Mouse (Mus musculus) forebrain, embryonic 14.5 days (tissue): ENCODE measurements at regions not wholly inside any gene's neighbourhood (a gene's known extent, or its start where the extent isn't known, plus 50 kb on each side); places are given as distances from the start of the nearest gene placed in this dataset.

Source experiments
- ATAC-seq: fragments of 200-750 bp; cut with Nextera tagmentation; 2 replicates; pipeline ENCODE4 v1.8.0; 2017; ENCODE audit warnings: mild to moderate bottlenecking, moderate library complexity
- DNase-seq: peaks from one replicate; pipeline ENCODE4 v3.0.0-alpha.2; 2015; ENCODE audit warnings: low spot score
- H3K27ac ChIP-seq: fragments of 300-500 bp; sonication (generic); 2 replicates; pipeline ENCODE4 v1.5.1; 2014; ENCODE audit warnings: low read depth, mild to moderate bottlenecking, control low read depth, low read length, moderate library complexity
- H3K27me3 ChIP-seq: fragments of 300-500 bp; sonication (generic); replicated peaks from 2 replicates; pipeline ENCODE4 v1.6.1; 2014; ENCODE audit warnings: low read length, control low read depth, mixed read lengths; ENCODE audit not compliant: control insufficient read depth, insufficient read depth
- H3K36me3 ChIP-seq: fragments of 300-500 bp; sonication (generic); 2 replicates; pipeline ENCODE4 v1.6.1; 2014; ENCODE audit warnings: low read length, control low read depth; ENCODE audit not compliant: control insufficient read depth, insufficient read depth
- H3K4me1 ChIP-seq: fragments of 300-500 bp; sonication (generic); 2 replicates; pipeline ENCODE4 v1.6.1; 2014; ENCODE audit warnings: antibody characterized with exemption, low read length, control low read depth; ENCODE audit not compliant: control insufficient read depth, insufficient read depth
- H3K4me2 ChIP-seq: fragments of 300-500 bp; sonication (generic); 2 replicates; pipeline ENCODE4 v1.6.1; 2014; ENCODE audit warnings: mild to moderate bottlenecking, control low read depth, low read length
- H3K4me3 ChIP-seq: fragments of 300-500 bp; sonication (generic); 2 replicates; pipeline ENCODE4 v1.5.1; 2014; ENCODE audit warnings: low read depth, low read length, control low read depth
- H3K9ac ChIP-seq: fragments of 300-500 bp; sonication (generic); 2 replicates; pipeline ENCODE4 v1.6.1; 2014; ENCODE audit warnings: mild to moderate bottlenecking, low read length, control low read depth, moderate library complexity
- H3K9me3 ChIP-seq: fragments of 300-500 bp; sonication (generic); replicated peaks from 2 replicates; pipeline ENCODE4 v1.6.1; 2016; ENCODE audit warnings: low read length, control low read depth, mixed read lengths; ENCODE audit not compliant: control insufficient read depth
- WGBS: fragments of 180-500 bp; shearing (Covaris S2); extraction: QIAGEN DNeasy Blood & Tissue Kit; methylation state at CpG from one replicate; pipeline ENCODE4 v1.1.7; 2014; 5-methylcytosine and 5-hydroxymethylcytosine counted together

GRCm38 (mm10) chr3:41213533-41213932 lies 130.7 kb upstream of the Pgrmc2 start:
- Histone ChIP-seq H3K9ac (no peak overlapping the region), H3K9me3 (no peaks in the 10 kb centered on the region), H3K4me1 (no peaks in the 10 kb centered on the region), H3K4me3 (no peak overlapping the region), H3K36me3 (no peaks in the 10 kb centered on the region), H3K27ac (no peak overlapping the region), H3K4me2 (no peak overlapping the region), H3K27me3 (no peaks in the 10 kb centered on the region)
- DNase-seq (no peak), ATAC-seq (no peak)
- 90% methylated on average over 2 of the region's 2 CpGs for WGBS

GRCm38 (mm10) chr3:41210333-41210732 lies 127.5 kb upstream of the Pgrmc2 start:
- ATAC-seq (peak; percentile 23; the same call in 1 of the 2 replicates), DNase-seq (peak; percentile 28)
- 44% methylated on average over 7 of the region's 7 CpGs for WGBS
- H3K27me3 ChIP-seq = no peaks in the 10 kb centered on the region
- H3K9ac ChIP-seq = no peak overlapping the region
- H3K9me3 ChIP-seq = no peaks in the 10 kb centered on the region
- H3K4me2 ChIP-seq = no peak overlapping the region
- no peak overlapping the region for H3K4me3 ChIP-seq
- no peaks in the 10 kb centered on the region for H3K4me1 ChIP-seq
- no peaks in the 10 kb centered on the region for H3K36me3 ChIP-seq
- H3K27ac ChIP-seq = no peak overlapping the region

DNA sequence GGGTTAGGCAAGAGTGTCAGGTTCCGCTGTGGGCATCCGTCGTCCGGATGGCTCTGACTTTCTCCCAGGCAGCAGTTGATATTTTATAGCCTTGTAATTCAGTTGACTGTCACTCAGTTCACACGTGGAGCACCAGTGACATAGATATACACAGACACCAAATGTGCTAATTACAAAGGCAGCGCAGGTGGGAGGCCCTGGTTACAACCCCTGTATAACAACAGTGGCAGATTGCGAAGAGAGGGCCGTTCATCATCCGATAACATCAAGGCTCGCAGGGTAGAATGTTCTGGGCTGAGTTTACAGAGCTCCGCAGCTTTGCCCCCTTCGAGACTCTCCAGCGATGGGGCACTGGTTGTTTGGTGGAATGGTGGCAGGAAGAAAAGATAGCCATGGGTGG lies 120.0 kb upstream of the Pgrmc2 start:
- H3K27me3 ChIP-seq = no peaks in the 10 kb centered on the region
- H3K4me3 ChIP-seq = no peak overlapping the region
- ATAC-seq (no peak), DNase-seq (no peak)
- peaks cover 4% of the 10 kb centered on the region; the same call in 1 of the 2 replicates for H3K4me1 ChIP-seq
- H3K9me3 ChIP-seq = no peaks in the 10 kb centered on the region
- H3K36me3 ChIP-seq = no peaks in the 10 kb centered on the region
- H3K4me2 ChIP-seq = no peak overlapping the region
- WGBS = 80% methylated on average over 13 of the region's 13 CpGs
- no peak overlapping the region for H3K9ac ChIP-seq
- no peak overlapping the region for H3K27ac ChIP-seq

GRCm38 (mm10) chr3:41201782-41202181 lies 118.9 kb upstream of the Pgrmc2 start:
- 32% methylated on average over 4 of the region's 4 CpGs for WGBS
- no peaks in the 10 kb centered on the region for H3K9me3 ChIP-seq
- H3K4me1 ChIP-seq = peaks cover 4% of the 10 kb centered on the region; the same call in 1 of the 2 replicates
- ATAC-seq (no peak), DNase-seq (no peak)
- H3K36me3 ChIP-seq = no peaks in the 10 kb centered on the region
- no peaks in the 10 kb centered on the region for H3K27me3 ChIP-seq
- H3K9ac ChIP-seq = no peak overlapping the region
- H3K4me2 ChIP-seq = no peak overlapping the region
- H3K4me3 ChIP-seq = no peak overlapping the region
- H3K27ac ChIP-seq = no peak overlapping the region

DNA sequence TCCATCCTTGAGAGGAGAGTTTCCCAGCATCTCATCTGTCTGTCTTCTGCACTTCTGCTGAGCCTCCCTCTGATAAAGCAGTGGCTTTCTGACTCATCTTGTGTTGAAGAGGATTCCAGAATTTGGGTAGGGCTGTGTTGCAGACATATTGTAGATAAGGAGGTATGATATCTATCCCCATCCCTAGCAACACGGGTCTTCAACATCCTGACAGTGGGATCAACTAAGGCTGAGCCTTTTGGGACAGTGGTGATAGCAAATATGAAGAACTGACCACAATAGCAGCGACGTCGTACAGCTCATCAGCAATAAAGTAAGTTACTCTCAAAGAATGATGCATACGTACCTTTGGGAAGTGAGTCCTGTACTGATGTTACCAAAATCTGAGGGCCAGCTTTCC lies 117.2 kb upstream of the Pgrmc2 start:
- Histone ChIP-seq H3K4me3 (no peak overlapping the region), H3K27ac (no peak overlapping the region), H3K4me2 (no peak overlapping the region), H3K9ac (no peak overlapping the region), H3K9me3 (no peaks in the 10 kb centered on the region), H3K4me1 (peaks cover 10% of the 10 kb centered on the region), H3K36me3 (no peaks in the 10 kb centered on the region), H3K27me3 (no peaks in the 10 kb centered on the region)
- ATAC-seq (no peak), DNase-seq (no peak)
- 87% methylated on average over 5 of the region's 5 CpGs for WGBS

- Histone ChIP-seq H3K4me3 (no peak overlapping the region), H3K27ac (0 out of 2 replicates have a peak overlapping the region, but pooled peaks have one; percentile 1), H3K27me3 (no peaks in the 10 kb centered on the region), H3K4me1 (peaks cover 13% of the 10 kb centered on the region), H3K9me3 (no peaks in the 10 kb centered on the region), H3K4me2 (no peak overlapping the region), H3K36me3 (no peaks in the 10 kb centered on the region), H3K9ac (no peak overlapping the region)
- peak; percentile 76 for ATAC-seq
- peak; percentile 84 for DNase-seq
- 64% methylated on average over 15 of the region's 15 CpGs for WGBS
Observed at GRCm38 (mm10) chr3:41198216-41198976, 115.5 kb upstream of the Pgrmc2 start.

GRCm38 (mm10) chr3:41195113-41195975 lies 112.5 kb upstream of the Pgrmc2 start:
- Histone ChIP-seq H3K4me3 (no peak overlapping the region), H3K27me3 (no peaks in the 10 kb centered on the region), H3K4me2 (no peak overlapping the region), H3K4me1 (peaks cover 13% of the 10 kb centered on the region), H3K9ac (no peak overlapping the region), H3K9me3 (no peaks in the 10 kb centered on the region), H3K36me3 (no peaks in the 10 kb centered on the region), H3K27ac (0 out of 2 replicates have a peak overlapping the region, but pooled peaks have one; percentile 30)
- WGBS = 57% methylated on average over 7 of the region's 7 CpGs
- ATAC-seq = peak; percentile 72
- DNase-seq = peak; percentile 58

DNA sequence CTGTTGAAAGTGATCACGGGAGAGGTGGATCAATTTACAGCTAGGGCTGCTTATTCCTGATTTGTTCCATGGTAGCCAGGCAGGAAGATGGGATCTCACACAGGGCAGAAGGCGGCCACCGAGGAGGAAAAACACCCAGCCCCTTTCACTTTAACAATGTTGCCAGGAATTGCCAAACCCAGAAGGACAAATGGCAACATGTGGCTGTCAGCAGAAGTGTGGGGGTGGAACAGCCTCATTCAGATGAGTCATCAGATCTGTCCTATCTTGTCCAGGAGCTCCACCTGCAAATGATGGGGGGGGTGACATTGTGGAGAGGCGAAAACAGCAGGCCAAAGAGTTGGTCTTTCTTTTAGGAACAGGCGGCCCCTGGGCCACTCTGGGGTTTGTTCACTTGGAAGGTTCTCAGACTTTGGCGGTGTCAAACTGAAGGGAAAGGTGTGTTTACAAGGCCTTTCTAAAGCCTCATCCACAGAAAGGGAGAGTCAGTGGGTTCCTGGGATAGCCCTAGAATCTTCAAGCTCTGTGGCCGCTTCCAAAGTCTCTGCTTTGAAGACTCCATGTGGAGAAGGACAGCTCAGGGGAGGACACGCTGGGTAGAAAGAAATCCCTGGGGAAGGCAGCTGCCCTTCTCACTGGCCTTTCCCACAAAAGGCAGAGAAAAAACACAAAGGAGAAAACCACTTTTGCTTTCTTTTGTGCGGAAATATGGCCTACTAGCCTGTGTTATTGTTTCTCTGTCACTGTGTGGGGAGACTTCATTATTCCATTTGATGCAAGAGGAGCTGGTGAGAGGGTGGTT lies 111.7 kb upstream of the Pgrmc2 start:
- Histone ChIP-seq H3K27ac (0 out of 2 replicates have a peak overlapping the region, but pooled peaks have one; percentile 30), H3K36me3 (no peaks in the 10 kb centered on the region), H3K4me2 (no peak overlapping the region), H3K4me1 (peaks cover 13% of the 10 kb centered on the region), H3K27me3 (no peaks in the 10 kb centered on the region), H3K4me3 (no peak overlapping the region), H3K9ac (no peak overlapping the region), H3K9me3 (no peaks in the 10 kb centered on the region)
- ATAC-seq = no peak
- WGBS = 77% methylated on average over 9 of the region's 9 CpGs
- no peak for DNase-seq
